Mouse (Mus musculus): ENCODE data around the gene Hist1h3g. TPM values are rescaled to one million over a fixed set of nuclear protein-coding genes. Genes with fewer than 3 reads are reported as not detected.
"Not testable (repeated sequence)": the region's sequence is repeated elsewhere in the genome, so short reads cannot be mapped to it uniquely, and the experiment has no call there.

Gene Hist1h3g
- polyA plus RNA-seq, 1 experiment from 2014 or later, result 0.72 TPM

GRCm38 (mm10) chr13:23556906-23557305 lies 21.7 kb downstream of the Hist1h3g start:
- 71% methylated on average over 3 of the region's 3 CpGs for WGBS
- no peak overlapping the region for H3K4me2 ChIP-seq (ENCODE audit: low read depth, low read length)

GRCm38 (mm10) chr13:23560699-23561098 lies 25.5 kb downstream of the Hist1h3g start:
- not testable (repeated sequence) for H3K9me3 ChIP-seq (ENCODE audit: control insufficient read depth, low read length); H3K4me2 ChIP-seq (ENCODE audit: low read depth, low read length); H3K9ac ChIP-seq (replicated peaks; ENCODE audit: low read depth, low read length); H3K27ac ChIP-seq (ENCODE audit: low read depth, low read length); H3K36me3 ChIP-seq (ENCODE audit: control insufficient read depth, insufficient read depth, low read length); ATAC-seq (ENCODE audit: low read depth); H3K4me3 ChIP-seq (ENCODE audit: low read depth, low read length); H3K27me3 ChIP-seq (ENCODE audit: control insufficient read depth, insufficient read depth, low read length); H3K4me1 ChIP-seq (ENCODE audit: control insufficient read depth, insufficient read depth, low read length)
- 23% methylated on average over 2 of the region's 2 CpGs for WGBS

More at GRCm38 (mm10) chr13:23556906-23557305, 21.7 kb downstream of the Hist1h3g start:
- no peaks in the 10 kb centered on the region; the same call in 1 of the 2 replicates for H3K27me3 ChIP-seq (ENCODE audit: control insufficient read depth, insufficient read depth, low read length)
- 0 out of 2 replicates have a peak, but pooled peaks cover 3% of the 10 kb centered on the region for H3K4me1 ChIP-seq (ENCODE audit: control insufficient read depth, insufficient read depth, low read length)
- ATAC-seq (ENCODE audit: low read depth), result no peak
- no peak overlapping the region for H3K4me3 ChIP-seq (ENCODE audit: low read depth, low read length)
- H3K9ac ChIP-seq (replicated peaks; ENCODE audit: low read depth, low read length), result no peak overlapping the region
- H3K9me3 ChIP-seq (ENCODE audit: control insufficient read depth, low read length), result no peaks in the 10 kb centered on the region
- no peaks in the 10 kb centered on the region for H3K36me3 ChIP-seq (ENCODE audit: control insufficient read depth, insufficient read depth, low read length)
- H3K27ac ChIP-seq (ENCODE audit: low read depth, low read length), result no peak overlapping the region

- H3K27me3 ChIP-seq (ENCODE audit: control insufficient read depth, insufficient read depth, low read length); ATAC-seq (ENCODE audit: low read depth); H3K9ac ChIP-seq (replicated peaks; ENCODE audit: low read depth, low read length); H3K4me1 ChIP-seq (ENCODE audit: control insufficient read depth, insufficient read depth, low read length); H3K36me3 ChIP-seq (ENCODE audit: control insufficient read depth, insufficient read depth, low read length); H3K27ac ChIP-seq (ENCODE audit: low read depth, low read length); H3K9me3 ChIP-seq (ENCODE audit: control insufficient read depth, low read length): not testable (repeated sequence)
- H3K4me3 ChIP-seq (ENCODE audit: low read depth, low read length), result peak overlapping the region; percentile 41
- peak overlapping the region; percentile 84 for H3K4me2 ChIP-seq (ENCODE audit: low read depth, low read length)
- WGBS, result 0% methylated on average over 2 of the region's 5 CpGs
Measured at GRCm38 (mm10) chr13:23561531-23561882, 26.3 kb downstream of the Hist1h3g start.

GRCm38 (mm10) chr13:23561883-23562659 lies 26.8 kb downstream of the Hist1h3g start, which contains the start of gene Hist1h3e:
Gene Hist1h3e, minus strand, starts transcription at chr13:23562369.
- not testable (repeated sequence) for H3K9me3 ChIP-seq (ENCODE audit: control insufficient read depth, low read length); H3K4me1 ChIP-seq (ENCODE audit: control insufficient read depth, insufficient read depth, low read length); H3K36me3 ChIP-seq (ENCODE audit: control insufficient read depth, insufficient read depth, low read length); H3K27me3 ChIP-seq (ENCODE audit: control insufficient read depth, insufficient read depth, low read length)
- H3K4me3 ChIP-seq (ENCODE audit: low read depth, low read length), result peak within 1 kb of the TSS; percentile 41
- WGBS, result under 1% methylated on average over 44 of the region's 67 CpGs
- peak; percentile 96 for ATAC-seq (ENCODE audit: low read depth)
- H3K9ac ChIP-seq (replicated peaks; ENCODE audit: low read depth, low read length), result peak within 1 kb of the TSS; percentile 61
- H3K27ac ChIP-seq (ENCODE audit: low read depth, low read length), result peak within 1 kb of the TSS; percentile 99
- peak within 1 kb of the TSS; percentile 84 for H3K4me2 ChIP-seq (ENCODE audit: low read depth, low read length)

- peak; percentile 52 for ATAC-seq (ENCODE audit: low read depth)
- no peaks in the 10 kb centered on the region for H3K36me3 ChIP-seq (ENCODE audit: control insufficient read depth, insufficient read depth, low read length)
- peak overlapping the region; percentile 84 for H3K4me2 ChIP-seq (ENCODE audit: low read depth, low read length)
- no peaks in the 10 kb centered on the region for H3K27me3 ChIP-seq (ENCODE audit: control insufficient read depth, insufficient read depth, low read length)
- H3K9me3 ChIP-seq (ENCODE audit: control insufficient read depth, low read length), result no peaks in the 10 kb centered on the region
- WGBS, result 2% methylated on average over 18 of the region's 18 CpGs
- H3K9ac ChIP-seq (replicated peaks; ENCODE audit: low read depth, low read length), result peak overlapping the region; percentile 61
- peak overlapping the region; percentile 99 for H3K27ac ChIP-seq (ENCODE audit: low read depth, low read length)
- 0 out of 2 replicates have a peak, but pooled peaks cover 5% of the 10 kb centered on the region for H3K4me1 ChIP-seq (ENCODE audit: control insufficient read depth, insufficient read depth, low read length)
- H3K4me3 ChIP-seq (ENCODE audit: low read depth, low read length), result peak overlapping the region; percentile 41
Measured at GRCm38 (mm10) chr13:23562699-23563462, 27.7 kb downstream of the Hist1h3g start.

- ATAC-seq (ENCODE audit: low read depth), result no peak
- Histone ChIP-seq H3K36me3 (ENCODE audit: control insufficient read depth, insufficient read depth, low read length) (no peaks in the 10 kb centered on the region), H3K27ac (ENCODE audit: low read depth, low read length) (peak overlapping the region; percentile 99; the same call in 1 of the 2 replicates), H3K4me1 (ENCODE audit: control insufficient read depth, insufficient read depth, low read length) (0 out of 2 replicates have a peak, but pooled peaks cover 5% of the 10 kb centered on the region), H3K9ac (replicated peaks; ENCODE audit: low read depth, low read length) (no peak overlapping the region), H3K27me3 (ENCODE audit: control insufficient read depth, insufficient read depth, low read length) (no peaks in the 10 kb centered on the region), H3K4me3 (ENCODE audit: low read depth, low read length) (no peak overlapping the region), H3K9me3 (ENCODE audit: control insufficient read depth, low read length) (no peaks in the 10 kb centered on the region), H3K4me2 (ENCODE audit: low read depth, low read length) (no peak overlapping the region)
- WGBS, result 88% methylated on average over 2 of the region's 2 CpGs
Measured at GRCm38 (mm10) chr13:23564482-23564881, 29.3 kb downstream of the Hist1h3g start.

GRCm38 (mm10) chr13:23570261-23571021 lies 35.2 kb downstream of the Hist1h3g start:
- H3K36me3 ChIP-seq (ENCODE audit: control insufficient read depth, insufficient read depth, low read length); H3K27me3 ChIP-seq (ENCODE audit: control insufficient read depth, insufficient read depth, low read length); H3K9me3 ChIP-seq (ENCODE audit: control insufficient read depth, low read length): not testable (repeated sequence)
- WGBS, result 2% methylated on average over 20 of the region's 41 CpGs
- Histone ChIP-seq H3K4me2 (ENCODE audit: low read depth, low read length) (peak overlapping the region; percentile 73), H3K9ac (replicated peaks; ENCODE audit: low read depth, low read length) (peak overlapping the region; percentile 12), H3K4me3 (ENCODE audit: low read depth, low read length) (peak overlapping the region; percentile 47), H3K4me1 (ENCODE audit: control insufficient read depth, insufficient read depth, low read length) (peaks cover 25% of the 10 kb centered on the region), H3K27ac (ENCODE audit: low read depth, low read length) (peak overlapping the region; percentile 90)
- peak; percentile 25 for ATAC-seq (ENCODE audit: low read depth)

GRCm38 (mm10) chr13:23571022-23571503 lies 35.8 kb downstream of the Hist1h3g start, which contains the start of the genes Hist1h2ae and Hist1h2bg:
Gene Hist1h2ae, minus strand, starts transcription at chr13:23571220.
Gene Hist1h2bg, plus strand, starts transcription at chr13:23571396.
- no peaks in the 10 kb centered on the region for H3K9me3 ChIP-seq (ENCODE audit: control insufficient read depth, low read length)
- H3K27ac ChIP-seq (ENCODE audit: low read depth, low read length), result peak within 1 kb of the TSS; percentile 90
- under 1% methylated on average over 18 of the region's 18 CpGs for WGBS
- peaks cover 26% of the 10 kb centered on the region for H3K4me1 ChIP-seq (ENCODE audit: control insufficient read depth, insufficient read depth, low read length)
- no peaks in the 10 kb centered on the region for H3K36me3 ChIP-seq (ENCODE audit: control insufficient read depth, insufficient read depth, low read length)
- H3K4me2 ChIP-seq (ENCODE audit: low read depth, low read length), result peak within 1 kb of the TSS; percentile 73
- H3K4me3 ChIP-seq (ENCODE audit: low read depth, low read length), result peak within 1 kb of the TSS; percentile 47
- no peaks in the 10 kb centered on the region for H3K27me3 ChIP-seq (ENCODE audit: control insufficient read depth, insufficient read depth, low read length)
- H3K9ac ChIP-seq (replicated peaks; ENCODE audit: low read depth, low read length), result peak within 1 kb of the TSS; percentile 51
- peak; percentile 92 for ATAC-seq (ENCODE audit: low read depth)
